Mouse (Mus musculus) heart, embryonic 16.5 days (tissue): ENCODE results near the gene Crisp4. TPM values are rescaled to one million over a fixed set of nuclear protein-coding genes. Genes with fewer than 3 reads are reported as not detected.

Experiments
- ATAC-seq: fragments of 200-750 bp; cut with Nextera tagmentation; replicated peaks from 2 replicates; pipeline ENCODE4 v1.8.0; 2017; ENCODE audit warnings: moderate number of reproducible peaks; ENCODE audit not compliant: insufficient read depth, low FRiP score; ENCODE audit errors: extremely low read depth
- H3K27ac ChIP-seq: fragments of 300-500 bp; sonication (generic); 2 replicates; pipeline ENCODE4 v1.5.1; 2014; ENCODE audit warnings: mild to moderate bottlenecking, low read length, control low read depth, moderate library complexity
- H3K27me3 ChIP-seq: fragments of 300-500 bp; sonication (generic); 2 replicates; pipeline ENCODE4 v1.6.1; 2014; ENCODE audit warnings: low read length, mixed read lengths; ENCODE audit not compliant: control insufficient read depth, insufficient read depth
- H3K36me3 ChIP-seq: fragments of 300-500 bp; sonication (generic); 2 replicates; pipeline ENCODE4 v1.6.1; 2014; ENCODE audit not compliant: control insufficient read depth, insufficient read depth
- H3K4me1 ChIP-seq: fragments of 300-500 bp; sonication (generic); 2 replicates; pipeline ENCODE4 v1.6.1; 2014; ENCODE audit warnings: low read length, mixed read lengths; ENCODE audit not compliant: control insufficient read depth, insufficient read depth
- H3K4me2 ChIP-seq: fragments of 300-500 bp; sonication (generic); 2 replicates; pipeline ENCODE4 v1.6.1; 2014; ENCODE audit warnings: low read depth, mild to moderate bottlenecking, control low read depth, low read length
- H3K4me3 ChIP-seq: fragments of 300-500 bp; sonication (generic); 2 replicates; pipeline ENCODE4 v1.5.1; 2014; ENCODE audit warnings: mild to moderate bottlenecking, control low read depth, low read length
- H3K9ac ChIP-seq: fragments of 300-500 bp; sonication (generic); 2 replicates; pipeline ENCODE4 v1.6.1; 2014; ENCODE audit warnings: low read length, control low read depth
- H3K9me3 ChIP-seq: fragments of 300-500 bp; sonication (generic); replicated peaks from 2 replicates; pipeline ENCODE4 v1.6.1; 2016; ENCODE audit warnings: low read length; ENCODE audit not compliant: control insufficient read depth
- WGBS: fragments of 180-500 bp; shearing (Covaris S2); extraction: QIAGEN DNeasy Blood & Tissue Kit; methylation state at CpG from one replicate; pipeline ENCODE4 v1.1.7; 2014; 5-methylcytosine and 5-hydroxymethylcytosine counted together
- polyA plus RNA-seq: library from polyadenylated mRNA; unstranded; fragments of >200 nt; fragmentation: Nextera tagmentation; extraction: Ambion mirVana; gene quantifications from 2 replicates; pipeline ENCODE4 v1.2.1, GENCODE M21; 2015

Crisp4 gene
- polyA plus RNA-seq, 1 experiment from 2014 or later = not detected

DNA sequence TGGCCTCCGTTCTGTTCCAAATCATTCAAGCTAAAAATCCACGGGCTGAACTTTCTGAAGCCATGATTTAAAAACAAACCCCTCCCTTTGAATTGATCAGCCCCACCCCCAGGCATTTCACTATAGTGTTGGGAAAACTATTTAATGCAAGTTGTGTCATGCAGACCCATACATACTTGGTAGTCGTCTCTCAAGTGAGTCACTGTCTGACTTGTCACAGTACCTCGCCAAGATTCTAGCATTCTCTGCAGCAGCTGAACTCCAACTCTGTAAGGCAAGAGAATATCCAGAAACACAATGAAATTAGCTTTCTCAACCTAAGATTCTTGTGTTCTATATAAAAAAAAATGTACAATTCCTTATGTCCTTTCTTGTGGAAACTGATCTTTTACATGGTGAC lies 15.7 kb downstream of the Crisp4 start:
- H3K9ac ChIP-seq = no peak overlapping the region
- no peaks in the 10 kb centered on the region for H3K36me3 ChIP-seq
- ATAC-seq = no peak
- no peaks in the 10 kb centered on the region for H3K4me1 ChIP-seq
- H3K4me2 ChIP-seq = no peak overlapping the region
- no peaks in the 10 kb centered on the region for H3K9me3 ChIP-seq
- 64% methylated on average over 4 of the region's 4 CpGs for WGBS
- no peak overlapping the region for H3K4me3 ChIP-seq
- H3K27me3 ChIP-seq = no peaks in the 10 kb centered on the region
- no peak overlapping the region for H3K27ac ChIP-seq

DNA sequence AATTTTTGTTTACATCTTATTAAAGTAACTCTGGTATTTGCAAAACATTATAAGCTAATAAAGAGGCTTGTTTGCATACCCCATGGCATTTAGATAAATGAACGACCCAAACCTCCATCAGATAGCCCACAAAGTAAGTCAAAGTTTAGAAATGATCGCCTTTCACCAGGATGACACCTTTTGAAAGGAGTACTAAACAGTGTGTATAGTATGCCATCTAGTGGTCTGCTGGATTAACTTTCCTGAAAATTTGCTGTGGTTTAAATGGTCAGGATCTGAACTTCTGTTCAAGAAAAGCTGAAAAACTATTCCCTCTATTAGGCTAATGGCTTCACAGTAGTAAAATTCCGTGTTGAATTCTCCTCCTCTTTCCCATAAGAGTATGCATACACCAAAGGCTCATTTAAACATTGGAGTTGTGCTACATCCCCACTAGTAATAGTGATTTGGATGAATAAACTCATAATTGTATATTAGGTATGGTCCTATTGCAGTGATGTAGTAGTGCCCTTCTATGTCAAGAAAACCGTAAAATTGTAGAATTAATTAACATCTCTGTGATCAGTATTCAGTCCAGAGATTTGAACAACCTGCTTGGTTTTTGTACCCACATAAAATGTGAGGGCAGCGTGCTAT lies 38.9 kb downstream of the Crisp4 start:
- Histone ChIP-seq H3K4me1 (no peaks in the 10 kb centered on the region), H3K9me3 (no peaks in the 10 kb centered on the region), H3K27ac (no peak overlapping the region), H3K9ac (no peak overlapping the region), H3K4me2 (no peak overlapping the region), H3K36me3 (no peaks in the 10 kb centered on the region), H3K4me3 (no peak overlapping the region), H3K27me3 (no peaks in the 10 kb centered on the region)
- no peak for ATAC-seq
- WGBS = 28% methylated on average over 5 of the region's 5 CpGs

DNA sequence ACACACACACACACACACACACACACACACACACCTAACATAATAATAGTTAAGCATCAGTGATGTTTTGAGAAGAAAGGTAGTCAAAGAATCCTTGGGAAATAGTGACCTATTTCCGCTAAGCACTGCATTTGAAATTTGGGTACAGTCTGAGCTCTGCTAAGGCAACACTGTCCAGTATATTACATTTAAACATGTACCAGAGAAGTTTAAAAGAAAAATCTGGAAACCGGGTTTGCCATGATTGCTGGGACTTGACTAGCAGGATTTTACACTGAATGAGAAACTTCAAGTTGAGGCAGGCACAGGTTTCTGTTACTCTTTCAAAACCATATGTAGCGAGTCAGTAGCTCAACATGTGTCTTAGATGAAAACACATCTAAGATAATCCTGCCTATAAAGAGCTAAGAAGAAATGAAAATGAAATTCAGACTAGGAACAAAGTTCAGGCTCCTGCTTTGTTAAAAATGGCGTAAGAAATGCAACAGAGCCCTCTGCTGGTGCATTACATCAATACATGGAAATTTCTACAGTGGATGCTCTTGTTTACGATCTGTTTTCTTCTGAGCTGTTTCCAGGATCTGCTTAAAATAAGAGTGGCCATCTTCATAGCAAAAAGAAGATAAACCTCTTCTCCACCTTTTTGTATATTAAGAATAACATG lies 39.7 kb downstream of the Crisp4 start:
- 46% methylated on average over 5 of the region's 5 CpGs for WGBS
- H3K27me3 ChIP-seq = no peaks in the 10 kb centered on the region
- no peaks in the 10 kb centered on the region for H3K4me1 ChIP-seq
- no peak overlapping the region for H3K4me2 ChIP-seq
- H3K27ac ChIP-seq = no peak overlapping the region
- no peaks in the 10 kb centered on the region for H3K36me3 ChIP-seq
- no peaks in the 10 kb centered on the region for H3K9me3 ChIP-seq
- no peak for ATAC-seq
- H3K9ac ChIP-seq = no peak overlapping the region
- no peak overlapping the region for H3K4me3 ChIP-seq

DNA sequence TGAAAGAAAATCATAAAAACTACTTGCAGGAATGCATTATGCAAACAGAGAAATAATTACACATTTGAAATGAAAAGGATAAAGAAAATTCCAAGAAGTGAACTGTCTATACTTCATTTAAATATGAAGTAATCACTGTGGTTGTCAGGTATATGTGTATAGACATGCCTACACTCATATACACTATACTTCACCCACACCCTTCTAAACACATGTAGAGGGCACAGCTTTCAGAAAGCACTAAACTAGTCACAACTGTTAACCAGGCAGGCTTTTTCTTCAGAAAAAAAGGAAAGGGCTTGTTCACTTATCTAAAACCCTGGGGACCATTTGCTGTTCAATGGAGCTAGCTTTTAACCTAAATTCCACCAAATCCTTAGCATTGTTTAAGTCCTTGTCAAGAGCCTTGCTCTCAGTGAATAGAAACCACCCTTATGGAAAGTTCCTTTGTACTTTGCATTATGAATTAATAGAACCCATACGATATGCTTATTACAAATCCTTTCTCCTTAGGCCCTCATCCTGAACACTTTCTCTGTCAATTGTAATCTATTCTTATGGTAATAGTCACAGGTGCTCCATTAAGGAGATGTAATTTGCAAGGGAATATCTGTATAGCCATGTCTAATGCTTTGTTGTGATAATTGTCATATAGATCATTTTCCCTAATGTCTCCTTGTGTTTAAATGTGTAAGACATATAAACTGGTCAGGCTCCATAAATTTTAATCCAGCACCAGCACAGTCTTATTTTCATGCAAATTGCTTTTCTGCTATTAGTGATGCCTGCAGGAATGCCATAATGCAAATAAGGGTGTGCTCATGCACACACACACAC lies 40.5 kb downstream of the Crisp4 start:
- WGBS = 86% methylated on average over 1 of the region's 1 CpGs

More for the DNA sequence above, 40.5 kb downstream of the Crisp4 start:
- no peak overlapping the region for H3K4me3 ChIP-seq
- ATAC-seq = no peak
- no peak overlapping the region for H3K9ac ChIP-seq
- H3K4me1 ChIP-seq = no peaks in the 10 kb centered on the region
- H3K27me3 ChIP-seq = no peaks in the 10 kb centered on the region
- no peak overlapping the region for H3K27ac ChIP-seq
- H3K36me3 ChIP-seq = no peaks in the 10 kb centered on the region
- H3K9me3 ChIP-seq = no peaks in the 10 kb centered on the region
- no peak overlapping the region for H3K4me2 ChIP-seq

Other genes with a start within 250 kb of the Crisp4 start
- not detected in 2 replicates for gene Defb18, start 91.5 kb upstream of the Crisp4 start, polyA plus RNA-seq
- not detected in 2 replicates for gene Defb41, start 119.2 kb upstream of the Crisp4 start, polyA plus RNA-seq